Mouse (Mus musculus) intestine, embryonic 15.5 days (tissue): Measurements from ENCODE around the gene Gm28051. TPM values are rescaled to one million over a fixed set of nuclear protein-coding genes. Genes with fewer than 3 reads are reported as not detected.

Source experiments
- ATAC-seq: fragments of 200-750 bp; cut with Nextera tagmentation; 2 replicates; pipeline ENCODE4 v1.8.0; 2017; ENCODE audit warnings: moderate TSS enrichment, moderate library complexity
- H3K27ac ChIP-seq: fragments of 300-500 bp; sonication (generic); 2 replicates; pipeline ENCODE4 v1.5.1; 2015; ENCODE audit warnings: mild to moderate bottlenecking, inconsistent platforms
- H3K27me3 ChIP-seq: fragments of 300-500 bp; sonication (generic); replicated peaks from 2 replicates; pipeline ENCODE4 v1.6.1; 2015; ENCODE audit warnings: inconsistent platforms
- H3K36me3 ChIP-seq: fragments of 300-500 bp; sonication (generic); 2 replicates; pipeline ENCODE4 v1.6.1; 2015; ENCODE audit warnings: inconsistent platforms
- H3K4me1 ChIP-seq: fragments of 300-500 bp; sonication (generic); replicated peaks from 2 replicates; pipeline ENCODE4 v1.6.1; 2015; ENCODE audit warnings: inconsistent platforms
- H3K4me2 ChIP-seq: fragments of 300-500 bp; sonication (generic); replicated peaks from 2 replicates; pipeline ENCODE4 v1.6.1; 2015; ENCODE audit warnings: mild to moderate bottlenecking, inconsistent platforms
- H3K4me3 ChIP-seq: fragments of 300-500 bp; sonication (generic); replicated peaks from 2 replicates; pipeline ENCODE4 v1.5.1; 2015; ENCODE audit warnings: inconsistent platforms
- H3K9ac ChIP-seq: fragments of 300-500 bp; sonication (generic); 2 replicates; pipeline ENCODE4 v1.6.1; 2015; ENCODE audit warnings: inconsistent platforms
- H3K9me3 ChIP-seq: fragments of 300-500 bp; sonication (generic); 2 replicates; pipeline ENCODE4 v1.6.1; 2016; ENCODE audit warnings: inconsistent platforms
- WGBS: fragments of 180-500 bp; shearing (Covaris S2); methylation state at CpG from one replicate; pipeline ENCODE4 v1.1.7; 2015; 5-methylcytosine and 5-hydroxymethylcytosine counted together
- microRNA counts: library from miRNA; unstranded; fragments of <30 nt; microRNA quantifications from one replicate; lab custom pipeline; 2016
- polyA plus RNA-seq: library from polyadenylated mRNA; unstranded; fragments of >200 nt; fragmentation: Nextera tagmentation; extraction: Ambion mirVana; gene quantifications from 2 replicates; pipeline ENCODE4 v1.2.1, GENCODE M21; 2015

Gm28051 gene
- polyA plus RNA-seq, 1 experiment from 2014 or later, result not detected

DNA sequence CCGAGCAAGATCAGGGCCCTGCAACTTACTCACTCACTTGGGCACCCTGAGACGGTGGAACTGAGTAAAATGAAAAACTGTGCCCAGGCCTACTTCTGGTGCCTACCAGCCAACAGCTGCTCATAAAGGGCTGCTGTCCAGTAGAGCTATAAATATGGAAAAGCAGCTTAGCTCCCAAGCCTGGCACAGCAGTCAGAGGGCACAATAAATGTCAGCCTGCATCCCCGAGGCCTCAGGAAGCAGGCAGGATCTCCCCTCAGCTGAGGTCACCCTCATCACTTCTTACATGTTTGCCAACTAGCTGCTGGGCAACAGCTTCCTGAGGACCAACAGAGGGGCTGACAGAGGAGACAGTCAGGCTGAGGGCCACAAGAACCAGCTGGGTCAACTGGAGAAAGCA lies 80.5 kb downstream of the Gm28051 start:
- Histone ChIP-seq H3K27me3 (no peaks in the 10 kb centered on the region), H3K9ac (no peak overlapping the region), H3K4me3 (no peak overlapping the region), H3K4me1 (peaks cover 39% of the 10 kb centered on the region), H3K9me3 (no peaks in the 10 kb centered on the region), H3K36me3 (no peaks in the 10 kb centered on the region), H3K27ac (no peak overlapping the region), H3K4me2 (no peak overlapping the region)
- ATAC-seq, result no peak
- 81% methylated on average over 3 of the region's 3 CpGs for WGBS

DNA sequence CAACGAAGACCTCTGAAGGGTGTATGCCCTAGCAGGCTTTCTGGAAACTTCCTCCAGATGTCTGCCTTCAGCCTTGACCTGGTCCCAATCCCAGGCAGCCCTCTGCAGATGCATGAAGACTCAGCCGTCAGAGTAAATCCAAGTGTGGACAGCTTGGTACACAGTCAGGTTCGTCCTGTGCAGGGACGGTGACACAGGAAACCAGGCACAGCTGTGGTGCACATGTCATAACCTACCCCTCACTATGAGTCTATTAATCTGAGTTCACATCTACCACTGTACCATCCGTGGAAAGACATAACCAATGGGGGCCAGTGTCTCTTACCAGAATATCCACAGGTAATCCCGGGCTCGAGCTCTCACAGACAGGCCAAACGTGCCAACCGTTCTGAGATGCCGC lies 83.0 kb downstream of the Gm28051 start:
- Histone ChIP-seq H3K9ac (no peak overlapping the region), H3K27me3 (no peaks in the 10 kb centered on the region), H3K36me3 (no peaks in the 10 kb centered on the region), H3K9me3 (no peaks in the 10 kb centered on the region), H3K4me3 (no peak overlapping the region), H3K4me2 (no peak overlapping the region), H3K4me1 (peaks cover 26% of the 10 kb centered on the region), H3K27ac (no peak overlapping the region)
- WGBS, result 82% methylated on average over 10 of the region's 10 CpGs
- no peak for ATAC-seq

DNA sequence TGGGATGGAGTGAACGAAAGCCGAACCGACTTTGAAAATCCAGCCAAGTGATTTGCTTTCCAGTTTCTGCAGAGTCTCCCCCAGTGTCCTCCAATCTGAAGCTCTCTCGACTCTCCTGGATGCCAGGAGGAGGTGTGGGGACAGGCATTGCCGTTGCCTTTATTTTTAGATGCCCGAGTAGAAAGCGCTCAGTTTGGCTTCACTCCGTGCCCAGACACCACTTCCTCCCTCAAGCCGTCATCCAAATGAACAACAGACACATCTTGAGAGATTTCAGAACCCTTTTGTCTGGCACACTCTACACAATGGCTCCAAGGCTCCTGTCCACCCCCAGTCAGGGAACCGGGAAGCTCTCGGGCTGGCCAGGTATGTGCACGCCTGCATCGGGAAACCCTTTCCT lies 83.4 kb downstream of the Gm28051 start:
- no peak overlapping the region for H3K27ac ChIP-seq
- no peak overlapping the region for H3K4me2 ChIP-seq
- H3K9ac ChIP-seq, result no peak overlapping the region
- 84% methylated on average over 13 of the region's 13 CpGs for WGBS
- no peak overlapping the region for H3K4me3 ChIP-seq
- H3K9me3 ChIP-seq, result no peaks in the 10 kb centered on the region
- H3K27me3 ChIP-seq, result no peaks in the 10 kb centered on the region
- no peak for ATAC-seq
- peaks cover 26% of the 10 kb centered on the region for H3K4me1 ChIP-seq
- H3K36me3 ChIP-seq, result no peaks in the 10 kb centered on the region

DNA sequence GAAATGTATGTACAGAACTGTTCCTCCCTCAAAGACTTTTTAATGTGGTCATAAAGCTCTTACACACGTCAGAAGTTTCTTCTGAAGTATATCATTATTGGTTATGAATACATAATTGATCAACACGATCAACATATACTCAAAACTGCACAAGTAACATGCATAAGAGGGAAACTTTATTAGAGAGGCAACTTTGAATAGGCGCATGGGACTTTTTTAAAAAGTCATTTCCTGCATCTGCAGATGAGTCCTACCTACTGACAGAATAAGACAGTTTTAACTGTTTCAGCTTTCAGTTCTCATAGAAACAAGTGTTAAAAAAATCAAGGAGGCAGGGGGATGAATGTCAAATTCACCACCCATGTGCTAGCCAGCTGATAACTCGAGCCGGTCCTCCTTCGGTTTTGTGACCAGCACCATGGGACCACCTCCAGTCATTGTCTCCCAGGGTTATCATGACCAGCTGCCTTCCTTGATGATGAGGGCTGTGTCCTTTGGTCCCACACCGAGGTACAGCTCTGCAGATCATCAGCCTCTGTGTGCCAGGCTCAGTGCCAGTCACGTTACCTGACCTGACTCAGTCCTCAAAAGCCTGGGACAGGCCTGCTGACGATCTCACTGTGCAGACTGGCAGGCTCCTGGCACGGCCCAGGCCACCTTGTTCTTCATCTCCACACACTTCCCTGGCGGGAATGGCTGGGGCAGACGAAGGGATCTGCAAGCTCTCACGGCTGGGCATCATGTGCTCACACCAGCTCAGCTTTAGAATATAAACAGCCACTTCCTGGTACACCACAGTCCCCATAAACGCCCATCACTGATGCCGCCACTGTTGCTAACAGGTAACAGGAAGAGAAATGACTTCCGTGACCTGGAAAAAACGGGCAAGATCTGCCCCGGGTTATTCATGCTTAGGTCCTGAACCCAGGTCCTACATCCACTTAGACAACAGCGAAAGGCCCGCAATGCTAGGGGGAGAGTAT lies 84.4 kb downstream of the Gm28051 start:
- Histone ChIP-seq H3K9me3 (no peaks in the 10 kb centered on the region), H3K4me2 (no peak overlapping the region), H3K4me3 (no peak overlapping the region), H3K27ac (no peak overlapping the region), H3K27me3 (no peaks in the 10 kb centered on the region), H3K36me3 (no peaks in the 10 kb centered on the region), H3K9ac (no peak overlapping the region), H3K4me1 (peaks cover 25% of the 10 kb centered on the region)
- WGBS, result 60% methylated on average over 20 of the region's 20 CpGs
- peak; percentile 40; the same call in 1 of the 2 replicates for ATAC-seq

DNA sequence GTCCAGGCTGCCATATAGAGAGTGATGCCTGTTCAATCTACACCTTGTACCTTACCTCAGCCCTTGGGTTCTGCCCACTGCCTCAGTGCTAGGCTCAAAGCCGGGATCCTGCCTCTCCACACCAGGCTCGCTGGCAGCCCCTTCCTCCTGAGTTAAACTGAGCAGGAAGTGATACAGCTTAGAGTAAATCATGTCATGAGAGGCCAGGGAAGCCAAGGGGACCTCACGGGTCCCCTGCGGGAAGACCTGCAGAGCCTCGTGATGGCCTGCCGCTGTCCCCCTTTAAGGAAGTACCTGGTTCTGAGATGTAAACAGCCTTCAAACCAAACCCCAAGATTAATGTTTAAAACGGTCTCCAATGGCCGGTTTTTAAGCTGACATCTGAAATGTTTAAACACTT lies 85.4 kb downstream of the Gm28051 start:
- H3K36me3 ChIP-seq, result no peaks in the 10 kb centered on the region
- H3K4me3 ChIP-seq, result no peak overlapping the region
- H3K4me2 ChIP-seq, result no peak overlapping the region
- H3K4me1 ChIP-seq, result peaks cover 21% of the 10 kb centered on the region
- no peak overlapping the region for H3K9ac ChIP-seq
- H3K9me3 ChIP-seq, result no peaks in the 10 kb centered on the region
- no peaks in the 10 kb centered on the region for H3K27me3 ChIP-seq
- WGBS, result 13% methylated on average over 8 of the region's 8 CpGs
- ATAC-seq, result 0 out of 2 replicates have a peak, but pooled peaks have one; percentile 27
- H3K27ac ChIP-seq, result no peak overlapping the region

DNA sequence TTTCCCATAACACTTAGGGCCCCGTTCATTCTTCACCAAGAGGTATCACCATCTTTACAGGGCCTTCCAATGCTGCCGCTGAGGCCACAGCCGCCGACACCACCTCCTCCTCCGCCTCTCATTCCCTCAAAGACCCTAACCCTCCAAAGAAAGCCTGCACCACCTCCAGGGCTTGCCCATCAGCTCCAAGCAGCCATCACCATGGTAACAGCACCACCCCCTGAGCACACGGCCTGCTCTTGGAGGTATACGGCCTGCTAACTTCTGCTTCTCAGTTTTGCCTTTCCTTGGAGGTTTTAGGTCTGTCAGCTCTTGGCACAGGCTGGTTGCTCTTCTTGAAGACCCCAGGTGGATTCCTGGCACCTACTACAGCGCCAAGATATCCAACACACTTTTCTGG lies 86.7 kb downstream of the Gm28051 start:
- no peak for ATAC-seq
- 83% methylated on average over 8 of the region's 8 CpGs for WGBS

More for the DNA sequence above, 86.7 kb downstream of the Gm28051 start:
- Histone ChIP-seq H3K27ac (no peak overlapping the region), H3K9ac (no peak overlapping the region), H3K4me3 (no peak overlapping the region), H3K27me3 (no peaks in the 10 kb centered on the region), H3K36me3 (no peaks in the 10 kb centered on the region), H3K4me2 (no peak overlapping the region), H3K9me3 (no peaks in the 10 kb centered on the region), H3K4me1 (peaks cover 21% of the 10 kb centered on the region)

MicroRNAs within 50 kb of the gene (microRNA counts, 519-probe panel; counts per million panel counts)
- 97.1 counts per million, percentile 29 among the panel's probes with 10 or more counts for microRNA mmu-miR-1936 (lab: Ali Mortazavi, UCI)

Other genes starting within 250 kb of the Gm28051 start
- gene Chga, start 202.8 kb downstream of the Gm28051 start, polyA plus RNA-seq, result 26.2 and 27.3 TPM in 2 replicates
- 39.1 and 40.1 TPM in 2 replicates for gene Itpk1, start 52.8 kb downstream of the Gm28051 start, polyA plus RNA-seq
- 20.5 and 23.1 TPM in 2 replicates for gene Moap1, start 14.1 kb downstream of the Gm28051 start, polyA plus RNA-seq
- gene Tmem251, start 14.0 kb downstream of the Gm28051 start, polyA plus RNA-seq, result 15.3 and 16.3 TPM in 2 replicates
- 30.8 and 31.2 TPM in 2 replicates for gene Gon7, start within 50 bp of the Gm28051 start, polyA plus RNA-seq
- gene Ubr7, start 202 bp upstream of the Gm28051 start, polyA plus RNA-seq, result 32.2 and 36.8 TPM in 2 replicates
- 18.7 and 21.0 TPM in 2 replicates for gene Gm20604, start 907 bp upstream of the Gm28051 start, polyA plus RNA-seq
- gene Btbd7, start 120.7 kb upstream of the Gm28051 start, polyA plus RNA-seq, result 15.0 and 15.9 TPM in 2 replicates
- gene Cox8c, start 141.6 kb upstream of the Gm28051 start, polyA plus RNA-seq, result not detected in 2 replicates
- gene Unc79, start 191.1 kb upstream of the Gm28051 start, polyA plus RNA-seq, result 0.28 and 0.59 TPM in 2 replicates